Mouse (Mus musculus) MEL (cell line): Measurements from ENCODE around the gene Yipf1. TPM values are rescaled to one million over a fixed set of nuclear protein-coding genes. Genes with fewer than 3 reads are reported as not detected.

ENCODE experiments used
- DNase-seq: peaks from one replicate; pipeline ENCODE4 v3.0.0; 2011; ENCODE audit warnings: low read depth, low spot score
- H3K27ac ChIP-seq: 2 replicates; pipeline ENCODE4 v1.5.1; 2012; ENCODE audit warnings: low read depth, mild to moderate bottlenecking, control low read depth, low read length, moderate library complexity; ENCODE audit not compliant: control insufficient read depth
- H3K27me3 ChIP-seq, 2 experiments: fragments of 150-350 bp in 1 of 2; sonication (generic) in 1 of 2; 2 replicates each; pipeline ENCODE4 v1.6.1; 2012; ENCODE audit warnings: low read length in 2 of 2, mild to moderate bottlenecking in 2 of 2, improper control_type of control experiment in 1 of 2, moderate library complexity in 1 of 2; ENCODE audit not compliant: insufficient read depth in 2 of 2, control insufficient read depth in 1 of 2
- H3K36me3 ChIP-seq, 2 experiments: 2 replicates each; pipeline ENCODE4 v1.6.1; 2012 to 2014; ENCODE audit warnings: low read length in 2 of 2, improper control_type of control experiment in 1 of 2, inconsistent platforms in 1 of 2, mild to moderate bottlenecking in 1 of 2; ENCODE audit not compliant: insufficient read depth in 2 of 2, control insufficient read depth in 1 of 2
- H3K4me1 ChIP-seq, 2 experiments: fragments of 150-350 bp in 1 of 2; sonication (generic) in 1 of 2; 2 replicates each; pipeline ENCODE4 v1.6.1; 2012; ENCODE audit warnings: low read length in 2 of 2, improper control_type of control experiment in 1 of 2, mild to moderate bottlenecking in 1 of 2; ENCODE audit not compliant: insufficient read depth in 2 of 2, control insufficient read depth in 1 of 2
- H3K4me3 ChIP-seq, 2 experiments: fragments of 150-350 bp in 1 of 2; sonication (generic) in 1 of 2; 2 replicates each; pipeline ENCODE4 v1.5.1; 2012; ENCODE audit warnings: low read depth in 2 of 2, low read length in 2 of 2, mild to moderate bottlenecking in 2 of 2, moderate library complexity in 2 of 2, control low read depth in 1 of 2, improper control_type of control experiment in 1 of 2; ENCODE audit not compliant: control insufficient read depth in 1 of 2, insufficient read depth in 1 of 2
- H3K79me2 ChIP-seq: 2 replicates; pipeline ENCODE4 v1.6.1; 2012; ENCODE audit warnings: mild to moderate bottlenecking, low read length, moderate library complexity; ENCODE audit not compliant: control insufficient read depth, poor library complexity, insufficient read depth
- H3K9ac ChIP-seq: 2 replicates; pipeline ENCODE4 v1.6.1; 2012; ENCODE audit warnings: low read depth, mild to moderate bottlenecking, control low read depth, low read length, moderate library complexity; ENCODE audit not compliant: control insufficient read depth, poor library complexity, severe bottlenecking
- H3K9me3 ChIP-seq: fragments of 150-350 bp; sonication (generic); replicated peaks from 2 replicates; pipeline ENCODE4 v1.6.1; 2012; ENCODE audit warnings: mild to moderate bottlenecking, low read length, improper control_type of control experiment, moderate library complexity; ENCODE audit not compliant: insufficient read depth
- CHD1 ChIP-seq: IDR thresholded peaks from 2 replicates; pipeline ENCODE4 v1.6.1; 2012; ENCODE audit warnings: low read depth, mild to moderate bottlenecking, inconsistent platforms, low read length, improper control_type of control experiment
- CHD2 ChIP-seq: IDR thresholded peaks from 2 replicates; pipeline ENCODE4 v1.6.1; 2011; ENCODE audit warnings: low read length, improper control_type of control experiment
- CTCF ChIP-seq, 3 experiments: IDR thresholded peaks in 2 of 3; conservative IDR thresholded peaks in 1 of 3; 2 replicates each; pipeline ENCODE4 v1.5.1; 2011 to 2012; ENCODE audit warnings: low read length in 3 of 3, low read depth in 2 of 3, mild to moderate bottlenecking in 2 of 3, improper control_type of control experiment in 1 of 3, inconsistent platforms in 1 of 3, mixed read lengths in 1 of 3, moderate library complexity in 1 of 3; ENCODE audit not compliant: control insufficient read depth in 1 of 3, insufficient read depth in 1 of 3, poor library complexity in 1 of 3, severe bottlenecking in 1 of 3
- ELF1 ChIP-seq: IDR thresholded peaks from 2 replicates; pipeline ENCODE4 v1.6.1; 2014; ENCODE audit warnings: low read depth, mild to moderate bottlenecking, inconsistent platforms, low read length, improper control_type of control experiment, moderate library complexity
- JUND ChIP-seq: IDR thresholded peaks from 2 replicates; pipeline ENCODE4 v1.6.1; 2011; ENCODE audit warnings: low read depth, mild to moderate bottlenecking, improper control_type of control experiment, low read length
- MAFK ChIP-seq: IDR thresholded peaks from 2 replicates; pipeline ENCODE4 v1.6.1; 2011; ENCODE audit warnings: low read depth, mild to moderate bottlenecking, low read length, improper control_type of control experiment, borderline replicate concordance
- NELFE ChIP-seq: IDR thresholded peaks from 2 replicates; pipeline ENCODE4 v1.6.1; 2011; ENCODE audit warnings: low read depth, low read length, improper control_type of control experiment
- NRF1 ChIP-seq: IDR thresholded peaks from 2 replicates; pipeline ENCODE4 v1.6.1; 2014; ENCODE audit warnings: low read depth, mild to moderate bottlenecking, inconsistent platforms, low read length, improper control_type of control experiment, moderate library complexity; ENCODE audit not compliant: poor library complexity, insufficient read depth, severe bottlenecking
- POLR2AphosphoS2 ChIP-seq: IDR thresholded peaks from 2 replicates; pipeline ENCODE4 v1.6.1; 2011; ENCODE audit warnings: low read length, improper control_type of control experiment
- POLR2AphosphoS5 ChIP-seq: IDR thresholded peaks from 2 replicates; pipeline ENCODE4 v1.6.1; 2012; ENCODE audit warnings: low read depth, borderline replicate concordance, mild to moderate bottlenecking, inconsistent platforms, low read length, moderate library complexity, mixed read lengths
- RAD21 ChIP-seq: IDR thresholded peaks from 2 replicates; pipeline ENCODE4 v1.6.1; 2011; ENCODE audit warnings: mild to moderate bottlenecking, low read depth, low read length, improper control_type of control experiment
- SIN3A ChIP-seq: IDR thresholded peaks from 2 replicates; pipeline ENCODE4 v1.6.1; 2012; ENCODE audit warnings: low read length, improper control_type of control experiment, inconsistent platforms
- SMC3 ChIP-seq: IDR thresholded peaks from 2 replicates; pipeline ENCODE4 v1.6.1; 2011; ENCODE audit warnings: low read depth, low read length, improper control_type of control experiment
- TAL1 ChIP-seq: IDR thresholded peaks from 2 replicates; pipeline ENCODE4 v1.6.1; 2012; ENCODE audit warnings: mild to moderate bottlenecking, inconsistent platforms, low read length, moderate library complexity, mixed read lengths
- TBP ChIP-seq: IDR thresholded peaks from 2 replicates; pipeline ENCODE4 v1.8.0; 2011; ENCODE audit warnings: low read depth, low read length, improper control_type of control experiment
- ZKSCAN1 ChIP-seq: IDR thresholded peaks from 2 replicates; pipeline ENCODE4 v1.6.1; 2012; ENCODE audit warnings: low read depth, mild to moderate bottlenecking, inconsistent platforms, low read length, improper control_type of control experiment, moderate library complexity
- polyA plus RNA-seq, 2 experiments: library from polyadenylated mRNA; stranded (reverse) in 1 of 2; unstranded in 1 of 2; fragments of >175 nt in 1 of 2; fragments of >200 nt in 1 of 2; gene quantifications; 2 replicates each; pipeline versions ENCODE4 v1.2.1 to v1.2.4; 2012; ENCODE audit warnings: low replicate concordance in 2 of 2, low read depth in 1 of 2; ENCODE audit not compliant: insufficient read length in 2 of 2, insufficient read depth in 1 of 2, missing spikeins in 1 of 2
- total RNA-seq: library from RNA; depleted of rRNA; stranded (reverse); fragments of 300-350 nt; gene quantifications from 2 replicates; pipeline ENCODE4 v1.2.3, GENCODE M21; 2012

The Yipf1 gene
- total and polyA plus RNA-seq, 3 experiments = 40.6 to 549 (median 43.5) TPM

GRCm38 (mm10) chr4:107367567-107368314 is 53.6 kb downstream of the Yipf1 start, which contains the start of gene Ndc1 (continued):
- TF ChIP-seq JUND = no peak
- no peak for TF ChIP-seq SMC3
- no peak; the same call in 1 of the 2 replicates for TF ChIP-seq CHD2
- peak; percentile 85 for TF ChIP-seq NELFE

GRCm38 (mm10) chr4:107372304-107372703 is 58.1 kb downstream of the Yipf1 start:
- H3K36me3 ChIP-seq = peaks cover 13 to 27% of the 10 kb centered on the region in 2 experiments
- H3K79me2 ChIP-seq = peaks cover 17% of the 10 kb centered on the region
- no peaks in the 10 kb centered on the region for H3K9me3 ChIP-seq
- H3K4me3 ChIP-seq = no peak overlapping the region
- H3K27me3 ChIP-seq = no peaks in the 10 kb centered on the region
- no peak overlapping the region for H3K27ac ChIP-seq
- no peak for TF ChIP-seq ELF1
- no peak for TF ChIP-seq POLR2AphosphoS2
- TF ChIP-seq POLR2AphosphoS5 = no peak
- no peak for TF ChIP-seq CHD1
- no peak; the same call in 1 of the 2 replicates for TF ChIP-seq RAD21
- no peak for TF ChIP-seq TBP
- TF ChIP-seq SMC3 = 0 out of 2 replicates have a peak, but pooled peaks have one; percentile 21
- no peak for TF ChIP-seq JUND
- peak; percentile 22 to 47 (median 43); a peak in 4 of 6 replicates for TF ChIP-seq CTCF (IDR thresholded peaks at IDR 0.05 in 2 of 3, conservative IDR thresholded peaks at IDR 0.05 in 1 of 3; ENCODE audit: control insufficient read depth in 1 of 3, insufficient read depth in 1 of 3, low read depth in 2 of 3, low read length in 3 of 3, poor library complexity in 1 of 3, severe bottlenecking in 1 of 3)
- H3K4me1 ChIP-seq = peaks cover 0 to 2% of the 10 kb centered on the region in 2 experiments; a peak in 1 of 4 replicates
- H3K9ac ChIP-seq = no peak overlapping the region
- DNase-seq = peak; percentile 47

- no peak for DNase-seq
- no peaks in the 10 kb centered on the region for H3K9me3 ChIP-seq
- peaks cover 2% of the 10 kb centered on the region for H3K79me2 ChIP-seq
- TF ChIP-seq JUND = no peak
- TF ChIP-seq MAFK = no peak
- no peak for TF ChIP-seq ZKSCAN1
- peak; percentile 53 for TF ChIP-seq TAL1
- no peak for TF ChIP-seq SIN3A
- TF ChIP-seq NRF1 = no peak
- no peak overlapping the region for H3K27ac ChIP-seq
- H3K36me3 ChIP-seq = peaks cover 3 to 30% of the 10 kb centered on the region in 2 experiments
- no peaks in the 10 kb centered on the region for H3K27me3 ChIP-seq
- H3K9ac ChIP-seq = no peak overlapping the region
- no peaks in the 10 kb centered on the region for H3K4me1 ChIP-seq
- H3K4me3 ChIP-seq = no peak overlapping the region
Measured at GRCm38 (mm10) chr4:107374677-107375076, 60.5 kb downstream of the Yipf1 start.
